Mouse (Mus musculus) natural killer cell, adult 2 months (primary cell): Measurements from ENCODE around the gene Hnrnpll.

Experiments used
- DNase-seq, 2 experiments: peaks; one replicate each; pipeline ENCODE4 v3.0.0; 2022; ENCODE audit warnings: low spot score in 2 of 2

Hnrnpll gene

GRCm38 (mm10) chr17:80061783-80062619 is at the start of gene Hnrnpll:
TSS of gene Hnrnpll (minus strand) at chr17:80062334.
- peak; percentile 83 for DNase-seq

GRCm38 (mm10) chr17:80105348-80105978 is 43.3 kb upstream of the Hnrnpll start:
- DNase-seq = no peak

GRCm38 (mm10) chr17:80099823-80100222 is 37.7 kb upstream of the Hnrnpll start:
- no peak for DNase-seq

GRCm38 (mm10) chr17:80097221-80097620 is 35.1 kb upstream of the Hnrnpll start:
- DNase-seq = no peak

GRCm38 (mm10) chr17:80096720-80097114 is 34.6 kb upstream of the Hnrnpll start:
- no peak for DNase-seq

- DNase-seq = peak in 1 of 2 experiments; percentile 3
Measured at GRCm38 (mm10) chr17:80096043-80096719, 34.0 kb upstream of the Hnrnpll start.

- no peak for DNase-seq
Measured at GRCm38 (mm10) chr17:80095254-80095899, 33.2 kb upstream of the Hnrnpll start.

GRCm38 (mm10) chr17:80091879-80092549 is 29.9 kb upstream of the Hnrnpll start:
- DNase-seq = no peak

- DNase-seq = no peak
Measured at GRCm38 (mm10) chr17:80090551-80090950, 28.4 kb upstream of the Hnrnpll start.

- DNase-seq = no peak
Measured at GRCm38 (mm10) chr17:80088168-80088567, 26.0 kb upstream of the Hnrnpll start.

- DNase-seq = no peak
Measured at GRCm38 (mm10) chr17:80086591-80086990, 24.5 kb upstream of the Hnrnpll start.

- DNase-seq = no peak
Measured at GRCm38 (mm10) chr17:80084424-80084823, 22.3 kb upstream of the Hnrnpll start.

- DNase-seq = no peak
Measured at GRCm38 (mm10) chr17:80083223-80083622, 21.1 kb upstream of the Hnrnpll start.

- DNase-seq = no peak
Measured at GRCm38 (mm10) chr17:80078726-80079125, 16.6 kb upstream of the Hnrnpll start.

- DNase-seq = no peak
Measured at GRCm38 (mm10) chr17:80067257-80067656, 5.1 kb upstream of the Hnrnpll start.

- DNase-seq = no peak
Measured at GRCm38 (mm10) chr17:80063840-80064495, 1.8 kb upstream of the Hnrnpll start.

- DNase-seq = no peak
Measured at GRCm38 (mm10) chr17:80063386-80063785, 1.3 kb upstream of the Hnrnpll start.

GRCm38 (mm10) chr17:80062620-80063010 is 481 bp upstream of the Hnrnpll start:
- DNase-seq = peak in 1 of 2 experiments; percentile 10

GRCm38 (mm10) chr17:80060828-80061782 is 1.0 kb downstream of the Hnrnpll start:
- peak; percentile 10 to 26 for DNase-seq

GRCm38 (mm10) chr17:80060151-80060550 is 2.0 kb downstream of the Hnrnpll start:
- DNase-seq = no peak
